Mouse (Mus musculus): ENCODE data around the gene Dnmt3a.

Gene Dnmt3a

GRCm38 (mm10) chr12:3887515-3888325 lies 81.9 kb downstream of the Dnmt3a start:
- DNase-seq = no peak

GRCm38 (mm10) chr12:3889875-3890635 lies 84.2 kb downstream of the Dnmt3a start:
- no peak for DNase-seq

- no peak for DNase-seq
Measured at GRCm38 (mm10) chr12:3890753-3891751, 85.2 kb downstream of the Dnmt3a start.

- DNase-seq = no peak
Measured at GRCm38 (mm10) chr12:3891779-3892239, 86.0 kb downstream of the Dnmt3a start.

- no peak for DNase-seq
Measured at GRCm38 (mm10) chr12:3892240-3893059, 86.6 kb downstream of the Dnmt3a start.

GRCm38 (mm10) chr12:3893335-3893734 lies 87.5 kb downstream of the Dnmt3a start:
- DNase-seq = no peak

- DNase-seq = no peak
Measured at GRCm38 (mm10) chr12:3894525-3894924, 88.7 kb downstream of the Dnmt3a start.

GRCm38 (mm10) chr12:3897057-3897545 lies 91.3 kb downstream of the Dnmt3a start:
- DNase-seq = no peak

- DNase-seq = no peak
Measured at GRCm38 (mm10) chr12:3898811-3899210, 93.0 kb downstream of the Dnmt3a start.

GRCm38 (mm10) chr12:3905436-3905835 lies 99.6 kb downstream of the Dnmt3a start:
- no peak for DNase-seq

- DNase-seq = no peak
Measured at GRCm38 (mm10) chr12:3906308-3906707, 100.5 kb downstream of the Dnmt3a start.

GRCm38 (mm10) chr12:3907008-3907407 lies 101.2 kb downstream of the Dnmt3a start:
- no peak for DNase-seq

GRCm38 (mm10) chr12:3907418-3907817 lies 101.6 kb downstream of the Dnmt3a start:
- no peak for DNase-seq

GRCm38 (mm10) chr12:3910466-3911093 lies 104.8 kb downstream of the Dnmt3a start:
- DNase-seq = no peak

- DNase-seq = no peak
Measured at GRCm38 (mm10) chr12:3911831-3912348, 106.1 kb downstream of the Dnmt3a start.

- no peak for DNase-seq
Measured at GRCm38 (mm10) chr12:3915852-3916251, 110.0 kb downstream of the Dnmt3a start.

GRCm38 (mm10) chr12:3917668-3918341 lies 112.0 kb downstream of the Dnmt3a start:
- DNase-seq = no peak

GRCm38 (mm10) chr12:3918577-3918976 lies 112.8 kb downstream of the Dnmt3a start:
- no peak for DNase-seq

GRCm38 (mm10) chr12:3919423-3919822 lies 113.6 kb downstream of the Dnmt3a start:
- DNase-seq = no peak

- DNase-seq = peak; percentile 78
Measured at GRCm38 (mm10) chr12:3926127-3926526, 120.3 kb downstream of the Dnmt3a start.

All from right cerebral cortex, postnatal 14 days (tissue).